Mouse (Mus musculus) midbrain, embryonic 12.5 days (tissue): Measurements from ENCODE around the gene Vmn1r181. TPM values are rescaled to one million over a fixed set of nuclear protein-coding genes. Genes with fewer than 3 reads are reported as not detected.
"Not testable (repeated sequence)": the region's sequence is repeated elsewhere in the genome, so short reads cannot be mapped to it uniquely, and the experiment has no call there.

Experiments
- ATAC-seq: fragments of 200-750 bp; cut with Nextera tagmentation; 2 replicates; pipeline ENCODE4 v1.8.0; 2017; ENCODE audit warnings: low read depth, moderate TSS enrichment, moderate library complexity; ENCODE audit not compliant: low FRiP score
- H3K27ac ChIP-seq: fragments of 300-500 bp; sonication (generic); replicated peaks from 2 replicates; pipeline ENCODE4 v1.5.1; 2016; ENCODE audit warnings: mild to moderate bottlenecking
- H3K27me3 ChIP-seq: fragments of 300-500 bp; sonication (generic); 2 replicates; pipeline ENCODE4 v1.6.1; 2016; ENCODE audit warnings: mild to moderate bottlenecking
- H3K36me3 ChIP-seq: fragments of 300-500 bp; sonication (generic); 2 replicates; pipeline ENCODE4 v1.6.1; 2016
- H3K4me1 ChIP-seq: fragments of 300-500 bp; sonication (generic); 2 replicates; pipeline ENCODE4 v1.6.1; 2016
- H3K4me2 ChIP-seq: fragments of 300-500 bp; sonication (generic); replicated peaks from 2 replicates; pipeline ENCODE4 v1.6.1; 2016; ENCODE audit warnings: mild to moderate bottlenecking, moderate library complexity
- H3K4me3 ChIP-seq: fragments of 300-500 bp; sonication (generic); 2 replicates; pipeline ENCODE4 v1.5.1; 2016; ENCODE audit warnings: mild to moderate bottlenecking
- H3K9ac ChIP-seq: fragments of 300-500 bp; sonication (generic); replicated peaks from 2 replicates; pipeline ENCODE4 v1.6.1; 2016; ENCODE audit warnings: mild to moderate bottlenecking, moderate library complexity
- H3K9me3 ChIP-seq: fragments of 300-500 bp; sonication (generic); 2 replicates; pipeline ENCODE4 v1.6.1; 2016; ENCODE audit warnings: mild to moderate bottlenecking
- WGBS: fragments of 180-500 bp; shearing (Covaris S2); methylation state at CpG from one replicate; pipeline ENCODE4 v1.1.7; 2016; 5-methylcytosine and 5-hydroxymethylcytosine counted together
- polyA plus RNA-seq: library from polyadenylated mRNA; unstranded; fragments of >200 nt; fragmentation: Nextera tagmentation; extraction: Ambion mirVana; gene quantifications from 2 replicates; pipeline ENCODE4 v1.2.1, GENCODE M21; 2016

The Vmn1r181 gene
- not detected in 2 replicates for polyA plus RNA-seq

DNA sequence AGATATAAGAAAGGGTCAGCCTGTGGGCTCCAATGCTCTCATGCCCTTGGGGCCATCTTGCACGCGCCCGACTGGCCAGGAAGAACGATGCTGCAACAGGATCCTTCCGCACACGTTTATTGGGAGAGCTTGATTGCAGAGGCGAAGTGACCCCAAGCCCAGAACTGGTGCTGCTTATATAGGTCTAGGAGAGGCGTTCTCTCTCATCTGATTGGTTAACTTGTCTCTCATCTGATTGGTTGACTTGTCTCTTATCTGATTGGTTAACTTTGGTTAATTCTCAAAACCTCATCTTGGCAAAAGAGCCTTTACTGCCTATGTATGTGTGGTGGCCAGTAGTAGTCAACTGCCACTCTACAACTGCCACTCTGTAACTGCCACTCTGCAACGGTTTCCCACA is at the start of gene Vmn1r181:
Gene Vmn1r181 (plus strand): TSS at position 301 of the 400 bp plus-strand sequence.
- H3K4me3 ChIP-seq, result not testable (repeated sequence)
- peaks cover 68% of the 10 kb centered on the region for H3K9me3 ChIP-seq
- WGBS, result 84% methylated on average over 9 of the region's 9 CpGs

DNA sequence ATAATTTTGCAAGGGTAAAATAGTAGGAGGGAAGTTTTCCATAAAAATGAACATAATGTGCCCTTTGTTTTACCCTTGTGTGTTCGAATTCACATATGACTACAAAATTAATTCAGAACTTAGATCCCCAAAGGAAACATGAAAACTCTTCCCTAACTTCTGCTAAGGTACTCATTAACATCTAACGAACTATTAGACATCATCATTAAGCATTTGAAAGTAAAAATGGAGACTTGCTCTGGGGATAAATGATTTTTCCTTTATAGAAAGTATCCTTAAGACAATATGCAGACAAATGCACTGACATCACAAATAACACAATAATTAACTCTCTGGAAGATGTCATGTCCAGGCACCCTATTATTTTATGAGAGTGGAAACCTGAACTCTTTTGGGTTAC is 47.7 kb upstream of the Vmn1r181 start, which contains the start of gene Vmn1r179:
Gene Vmn1r179 (plus strand): TSS at position 301 of the 400 bp plus-strand sequence.
- Histone ChIP-seq H3K4me2 (no peak within 1 kb of the TSS), H3K36me3 (no peaks in the 10 kb centered on the region), H3K27ac (no peak within 1 kb of the TSS), H3K9me3 (peaks cover 27% of the 10 kb centered on the region), H3K4me1 (no peaks in the 10 kb centered on the region), H3K4me3 (no peak within 1 kb of the TSS), H3K27me3 (no peaks in the 10 kb centered on the region), H3K9ac (no peak within 1 kb of the TSS)
- 44% methylated on average over 2 of the region's 2 CpGs for WGBS
- ATAC-seq, result no peak

More for the DNA sequence above, at the start of gene Vmn1r181:
- ATAC-seq, H3K9ac ChIP-seq, H3K27me3 ChIP-seq, H3K4me1 ChIP-seq, H3K27ac ChIP-seq, H3K36me3 ChIP-seq, H3K4me2 ChIP-seq: not testable (repeated sequence)

DNA sequence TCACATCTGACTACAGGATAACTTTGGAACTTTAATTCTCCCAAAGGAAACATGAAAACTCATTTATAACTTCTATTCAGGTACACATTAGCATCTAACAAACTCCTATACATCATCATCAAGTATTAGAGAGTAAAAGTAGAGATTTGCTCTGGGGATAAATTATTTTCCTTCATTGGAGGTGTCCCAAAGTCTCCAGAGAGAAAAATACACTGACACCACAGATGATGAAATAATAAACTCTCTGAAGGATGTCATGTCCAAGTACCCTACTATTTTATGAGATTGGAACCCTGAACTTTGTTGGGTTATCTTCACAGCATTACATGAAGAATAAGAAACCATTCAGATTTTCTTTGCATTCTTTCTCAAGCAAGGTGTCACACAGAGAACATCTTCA is 24.1 kb upstream of the Vmn1r181 start, which contains the start of gene Vmn1r180:
Gene Vmn1r180 (plus strand): TSS at position 301 of the 400 bp plus-strand sequence.
- no peak within 1 kb of the TSS for H3K27ac ChIP-seq
- no peak for ATAC-seq
- H3K4me2 ChIP-seq, result no peak within 1 kb of the TSS
- H3K4me3 ChIP-seq, result no peak within 1 kb of the TSS
- H3K36me3 ChIP-seq, result no peaks in the 10 kb centered on the region
- H3K9me3 ChIP-seq, result peaks cover 2% of the 10 kb centered on the region; the same call in 1 of the 2 replicates
- no peaks in the 10 kb centered on the region for H3K4me1 ChIP-seq
- no peak within 1 kb of the TSS for H3K9ac ChIP-seq
- H3K27me3 ChIP-seq, result no peaks in the 10 kb centered on the region

DNA sequence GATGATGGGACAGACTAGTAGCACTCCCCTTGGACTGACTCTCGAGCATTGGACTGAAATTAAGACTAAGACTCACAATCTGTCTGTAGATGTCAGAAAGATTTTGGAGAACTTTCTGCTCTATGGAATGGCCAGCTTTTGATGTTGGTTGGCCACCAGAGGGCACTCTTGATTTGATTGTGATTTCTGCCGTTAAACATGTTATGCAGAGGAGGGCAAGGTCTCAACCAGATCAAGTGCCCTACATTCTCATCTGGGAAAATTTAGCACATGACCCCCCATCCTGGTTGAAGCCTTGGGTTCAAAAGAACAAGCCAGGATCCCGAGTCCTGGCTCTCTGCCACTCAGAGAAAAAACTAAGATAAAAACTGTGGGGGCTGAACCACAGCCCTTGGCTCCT is 6.4 kb upstream of the Vmn1r181 start:
- not testable (repeated sequence) for ATAC-seq, H3K9ac ChIP-seq, H3K4me3 ChIP-seq, H3K4me2 ChIP-seq, H3K27ac ChIP-seq, H3K27me3 ChIP-seq, H3K36me3 ChIP-seq, H3K4me1 ChIP-seq
- 54% methylated on average over 3 of the region's 3 CpGs for WGBS
- peaks cover 68% of the 10 kb centered on the region for H3K9me3 ChIP-seq

- Histone ChIP-seq H3K4me2 (no peak within 1 kb of the TSS), H3K27ac (no peak within 1 kb of the TSS), H3K4me3 (no peak within 1 kb of the TSS), H3K9me3 (peaks cover 25% of the 10 kb centered on the region), H3K27me3 (no peaks in the 10 kb centered on the region), H3K4me1 (no peaks in the 10 kb centered on the region), H3K36me3 (no peaks in the 10 kb centered on the region), H3K9ac (no peak within 1 kb of the TSS)
- 69% methylated on average over 2 of the region's 2 CpGs for WGBS
- no peak for ATAC-seq
Observed at GRCm38 (mm10) chr7:24001391-24001790, 27.0 kb downstream of the Vmn1r181 start, which contains the start of gene V1rd19. Gene V1rd19 (plus strand): TSS chr7:24001691.

Other genes with a start within 250 kb of the Vmn1r181 start
- not detected in 2 replicates for gene Vmn1r174, start 222.3 kb upstream of the Vmn1r181 start, polyA plus RNA-seq
- gene Vmn1r175, start 164.0 kb upstream of the Vmn1r181 start, polyA plus RNA-seq, result not detected in 2 replicates
- not detected in 2 replicates for gene Vmn1r176, start 137.2 kb upstream of the Vmn1r181 start, polyA plus RNA-seq
- not detected in 2 replicates for gene Vmn1r177, start 108.2 kb upstream of the Vmn1r181 start, polyA plus RNA-seq
- gene Vmn1r178, start 82.6 kb upstream of the Vmn1r181 start, polyA plus RNA-seq, result not detected in 2 replicates
- not detected in 2 replicates for gene Vmn1r179, start 47.6 kb upstream of the Vmn1r181 start, polyA plus RNA-seq
- not detected in 2 replicates for gene Vmn1r180, start 24.0 kb upstream of the Vmn1r181 start, polyA plus RNA-seq
- gene V1rd19, start 27.1 kb downstream of the Vmn1r181 start, polyA plus RNA-seq, result not detected in 2 replicates
- not detected in 2 replicates for gene Vmn1r183, start 78.6 kb downstream of the Vmn1r181 start, polyA plus RNA-seq
- gene Zfp180, start 107.3 kb downstream of the Vmn1r181 start, polyA plus RNA-seq, result 32.4 and 34.9 TPM in 2 replicates
- 8.1 and 8.3 TPM in 2 replicates for gene Zfp112, start 137.7 kb downstream of the Vmn1r181 start, polyA plus RNA-seq
- 15.3 and 17.1 TPM in 2 replicates for gene Zfp235, start 159.6 kb downstream of the Vmn1r181 start, polyA plus RNA-seq
- gene Zfp114, start 200.4 kb downstream of the Vmn1r181 start, polyA plus RNA-seq, result 6.1 and 7.4 TPM in 2 replicates
- gene Zfp111, start 236.8 kb downstream of the Vmn1r181 start, polyA plus RNA-seq, result 8.3 and 10.7 TPM in 2 replicates